Mouse (Mus musculus) thymus, adult 2 months (tissue): Measurements from ENCODE around the gene Slc39a11. TPM values are rescaled to one million over a fixed set of nuclear protein-coding genes. Genes with fewer than 3 reads are reported as not detected.
A peak's percentile ranks its signal among the peaks of the same experiment; 100 is the strongest.

Experiments used
- DNase-seq: peaks from one replicate; pipeline ENCODE4 v3.0.0; 2021
- H3K27ac ChIP-seq: fragments of 200-500 bp; 2 replicates; pipeline ENCODE4 v1.5.1; 2012; ENCODE audit warnings: low read length, control low read depth; ENCODE audit not compliant: control insufficient read depth, insufficient read depth
- H3K27me3 ChIP-seq: fragments of 200-500 bp; 2 replicates; pipeline ENCODE4 v1.6.1; 2012; ENCODE audit warnings: mild to moderate bottlenecking, low read length, moderate library complexity, mixed read lengths; ENCODE audit not compliant: control insufficient read depth, insufficient read depth
- H3K36me3 ChIP-seq: fragments of 200-500 bp; 2 replicates; pipeline ENCODE4 v1.6.1; 2012; ENCODE audit warnings: mild to moderate bottlenecking, low read length, moderate library complexity; ENCODE audit not compliant: control insufficient read depth, insufficient read depth
- H3K4me1 ChIP-seq: fragments of 200-500 bp; replicated peaks from 2 replicates; pipeline ENCODE4 v1.6.1; 2012; ENCODE audit warnings: low read length; ENCODE audit not compliant: control insufficient read depth, insufficient read depth
- H3K4me3 ChIP-seq: fragments of 200-500 bp; 2 replicates; pipeline ENCODE4 v1.5.1; 2012; ENCODE audit warnings: mild to moderate bottlenecking, low read length, control low read depth, moderate library complexity; ENCODE audit not compliant: control insufficient read depth, insufficient read depth
- CTCF ChIP-seq: fragments of 200-500 bp; IDR thresholded peaks from 2 replicates; pipeline ENCODE4 v1.5.1; 2012; ENCODE audit warnings: mild to moderate bottlenecking, control low read depth, low read length, moderate library complexity, borderline replicate concordance; ENCODE audit not compliant: control insufficient read depth, poor library complexity, insufficient read depth; ENCODE audit errors: extremely low read depth
- POLR2A ChIP-seq: fragments of 200-500 bp; IDR thresholded peaks from 2 replicates; pipeline ENCODE4 v1.6.1; 2012; ENCODE audit warnings: mild to moderate bottlenecking, low read length, control low read depth, moderate library complexity; ENCODE audit not compliant: control insufficient read depth, poor library complexity, insufficient read depth; ENCODE audit errors: extremely low read depth
- WGBS: fragments of 180-500 bp; shearing (Covaris S2); methylation state at CpG from one replicate; pipeline ENCODE4 v1.1.7; 2018; 5-methylcytosine and 5-hydroxymethylcytosine counted together
- polyA plus RNA-seq: library from polyadenylated mRNA; depleted of rRNA; stranded (reverse); fragments of >200 nt; gene quantifications from 2 replicates; pipeline ENCODE4 v1.2.3, GENCODE M21; 2012

Gene Slc39a11
- polyA plus RNA-seq, 1 experiment = 18.0 TPM

GRCm38 (mm10) chr11:113690506-113690905 is 40.6 kb upstream of the Slc39a11 start:
- WGBS = 97% methylated on average over 12 of the region's 12 CpGs

GRCm38 (mm10) chr11:113687031-113687430 is 37.2 kb upstream of the Slc39a11 start:
- TF ChIP-seq CTCF (no peak), POLR2A (no peak)
- 91% methylated on average over 2 of the region's 2 CpGs for WGBS

More at GRCm38 (mm10) chr11:113690506-113690905, 40.6 kb upstream of the Slc39a11 start:
- Histone ChIP-seq H3K36me3 (peaks cover 7% of the 10 kb centered on the region), H3K4me3 (no peak overlapping the region), H3K27me3 (no peaks in the 10 kb centered on the region), H3K27ac (no peak overlapping the region), H3K4me1 (no peaks in the 10 kb centered on the region)
- TF ChIP-seq POLR2A (no peak), CTCF (no peak)
- DNase-seq = no peak

GRCm38 (mm10) chr11:113684707-113685426 is 35.0 kb upstream of the Slc39a11 start:
- peaks cover 7% of the 10 kb centered on the region; the same call in 1 of the 2 replicates for H3K36me3 ChIP-seq
- TF ChIP-seq CTCF (no peak), POLR2A (no peak)
- 41% methylated on average over 25 of the region's 25 CpGs for WGBS
- no peaks in the 10 kb centered on the region for H3K27me3 ChIP-seq
- no peak for DNase-seq
- H3K27ac ChIP-seq = no peak overlapping the region
- peaks cover 5% of the 10 kb centered on the region for H3K4me1 ChIP-seq
- H3K4me3 ChIP-seq = peak overlapping the region; percentile 90

More at GRCm38 (mm10) chr11:113687031-113687430, 37.2 kb upstream of the Slc39a11 start:
- no peak overlapping the region for H3K4me3 ChIP-seq
- H3K36me3 ChIP-seq = peaks cover 7% of the 10 kb centered on the region; the same call in 1 of the 2 replicates
- no peak for DNase-seq
- H3K27ac ChIP-seq = no peak overlapping the region
- H3K27me3 ChIP-seq = no peaks in the 10 kb centered on the region
- peaks cover 5% of the 10 kb centered on the region for H3K4me1 ChIP-seq

GRCm38 (mm10) chr11:113683957-113684706 is 34.3 kb upstream of the Slc39a11 start, which contains the start of the genes Fam104a and D11Wsu47e:
Fam104a (minus strand) TSS chr11:113684155.
D11Wsu47e (plus strand) TSS chr11:113684412.
- no peaks in the 10 kb centered on the region for H3K27me3 ChIP-seq
- H3K4me1 ChIP-seq = peaks cover 5% of the 10 kb centered on the region
- DNase-seq = peak; percentile 95
- peak within 1 kb of the TSS; percentile 31 for H3K27ac ChIP-seq
- WGBS = under 1% methylated on average over 73 of the region's 73 CpGs
- peak within 1 kb of the TSS; percentile 90 for H3K4me3 ChIP-seq
- TF ChIP-seq CTCF (0 out of 2 replicates have a peak, but pooled peaks have one; percentile 9), POLR2A (peak; percentile 59; the same call in 1 of the 2 replicates)
- peaks cover 7% of the 10 kb centered on the region; the same call in 1 of the 2 replicates for H3K36me3 ChIP-seq

GRCm38 (mm10) chr11:113683627-113683956 is 33.7 kb upstream of the Slc39a11 start:
- 0 out of 2 replicates have a peak, but pooled peaks have one; percentile 20 for TF ChIP-seq CTCF
- TF ChIP-seq POLR2A = no peak
- Histone ChIP-seq H3K4me3 (peak overlapping the region; percentile 90), H3K4me1 (peaks cover 5% of the 10 kb centered on the region), H3K36me3 (peaks cover 3% of the 10 kb centered on the region; the same call in 1 of the 2 replicates), H3K27me3 (no peaks in the 10 kb centered on the region), H3K27ac (peak overlapping the region; percentile 29)
- no peak for DNase-seq
- WGBS = under 1% methylated on average over 38 of the region's 38 CpGs

GRCm38 (mm10) chr11:113682897-113683626 is 33.2 kb upstream of the Slc39a11 start:
- H3K4me3 ChIP-seq = peak overlapping the region; percentile 90
- no peaks in the 10 kb centered on the region for H3K36me3 ChIP-seq
- no peak for TF ChIP-seq POLR2A
- TF ChIP-seq CTCF = no peak
- WGBS = 8% methylated on average over 38 of the region's 38 CpGs
- DNase-seq = peak; percentile 75
- peaks cover 5% of the 10 kb centered on the region for H3K4me1 ChIP-seq
- no peaks in the 10 kb centered on the region for H3K27me3 ChIP-seq
- peak overlapping the region; percentile 29 for H3K27ac ChIP-seq
